Mouse (Mus musculus) heart, adult 2 months (tissue): ENCODE measurements around the gene Scnn1a.

ENCODE experiments used
- CTCF ChIP-seq: fragments of 200-600 bp; IDR thresholded peaks from 2 replicates; pipeline ENCODE4 v1.8.1; 2022; ENCODE audit warnings: antibody characterized with exemption, mild to moderate bottlenecking, moderate library complexity
- POLR2A ChIP-seq: fragments of 200-500 bp; IDR thresholded peaks from 2 replicates; pipeline ENCODE4 v1.6.1; 2011; ENCODE audit warnings: mild to moderate bottlenecking, low read depth, low read length, control low read depth; ENCODE audit not compliant: insufficient read depth

GRCm38 (mm10) chr6:125364448-125364847 is 44.0 kb downstream of the Scnn1a start:
- TF ChIP-seq CTCF (peak; percentile 67), POLR2A (no peak)
